Mouse (Mus musculus): ENCODE results near the gene Glrx5.

- TF ChIP-seq GATA1 (IDR thresholded peaks at IDR 0.05; ENCODE audit: low read length) (no peak), TAL1 (IDR thresholded peaks at IDR 0.05; ENCODE audit: low read length) (no peak)
Measured at GRCm38 (mm10) chr12:105016639-105017038, 15.8 kb upstream of the Glrx5 start.
